10 mouse cellular contexts compared by ENCODE assay signal in genomic region chr9:60501504-60502179, GRCm38 (mm10).
"Had no signal": no experiment of that assay in that cellular context is flagged by ENCODE, and none has a peak within 500 bp of the region (broad histone marks: within the 10 kb centered on the region; RNA-seq: fewer than 3 reads in every experiment).

No protein-coding gene starts in this region.

- H3K27me3 ChIP-seq: hindbrain, embryonic 15.5 days; kidney, embryonic 15.5 days; limb, embryonic 13.5 days had no signal

- ATAC-seq: midbrain, embryonic 15.5 days had no signal

- H3K27ac ChIP-seq: hindbrain, embryonic 15.5 days; kidney, embryonic 15.5 days; limb, embryonic 13.5 days; liver, embryonic 14.5 days; midbrain, embryonic 15.5 days; neural tube, embryonic 13.5 days had no signal

- H3K4me2 ChIP-seq: hindbrain, embryonic 15.5 days; kidney, embryonic 15.5 days; limb, embryonic 13.5 days; midbrain, embryonic 15.5 days; neural tube, embryonic 13.5 days had no signal

- H3K4me3 ChIP-seq: hindbrain, embryonic 15.5 days; kidney, embryonic 15.5 days; limb, embryonic 13.5 days; midbrain, embryonic 15.5 days; neural tube, embryonic 13.5 days had no signal

- H3K9me3 ChIP-seq: hindbrain, embryonic 15.5 days; kidney, embryonic 15.5 days; limb, embryonic 13.5 days; midbrain, embryonic 15.5 days; neural tube, embryonic 13.5 days had no signal

- H3K36me3 ChIP-seq: hindbrain, embryonic 15.5 days; limb, embryonic 13.5 days; midbrain, embryonic 15.5 days; neural tube, embryonic 13.5 days had no signal

- DNase-seq: kidney, adult 2 months; kidney, postnatal 14 days; retina, postnatal 1 day; right cerebral cortex, postnatal 14 days had no signal

- H3K9ac ChIP-seq: hindbrain, embryonic 15.5 days; kidney, embryonic 15.5 days; limb, embryonic 13.5 days; liver, embryonic 14.5 days; midbrain, embryonic 15.5 days; neural tube, embryonic 13.5 days had no signal
